9 mouse cellular contexts compared by ENCODE assay signal in genomic region chr11:24076127-24076650, GRCm38 (mm10). TPM values are rescaled to one million over a fixed set of nuclear protein-coding genes. Genes with fewer than 3 reads are reported as not detected.
DNase-seq lines count a peak whose midpoint lies in the region; ATAC-seq lines count a peak whose summit lies in the region.
"Had no signal": no experiment of that assay in that cellular context is flagged by ENCODE, and none has a peak within 500 bp of the region (broad histone marks: within the 10 kb centered on the region; RNA-seq: fewer than 3 reads in every experiment).

No protein-coding gene starts in this region.

- peak overlapping the region; percentile 98 for H3K4me2 ChIP-seq in forebrain, embryonic 14.5 days (ENCODE audit: low read length)
- H3K4me2 ChIP-seq in hindbrain, embryonic 11.5 days (replicated peaks; ENCODE audit: low read depth, low read length) = peak overlapping the region; percentile 97

- WGBS in forebrain, embryonic 14.5 days = under 1% methylated on average over 32 of the region's 32 CpGs
- under 1% methylated on average over 32 of the region's 32 CpGs for WGBS in hindbrain, embryonic 11.5 days

- peak overlapping the region; percentile 100 for H3K9ac ChIP-seq in forebrain, embryonic 14.5 days (ENCODE audit: low read length)
- peak overlapping the region; percentile 83 for H3K9ac ChIP-seq in hindbrain, embryonic 11.5 days (ENCODE audit: low read depth, low read length)

- H3K4me1 ChIP-seq in forebrain, embryonic 14.5 days (ENCODE audit: control insufficient read depth, insufficient read depth, low read length) = peaks cover 14% of the 10 kb centered on the region
- H3K4me1 ChIP-seq in hindbrain, embryonic 11.5 days (replicated peaks; ENCODE audit: control insufficient read depth, insufficient read depth, low read length) = 0 out of 2 replicates have a peak, but pooled peaks cover 2% of the 10 kb centered on the region

- no peaks in the 10 kb centered on the region for H3K9me3 ChIP-seq in forebrain, embryonic 14.5 days (replicated peaks; ENCODE audit: control insufficient read depth, low read length)
- H3K9me3 ChIP-seq in hindbrain, embryonic 11.5 days (ENCODE audit: control insufficient read depth, low read length) = no peaks in the 10 kb centered on the region

- H3K4me3 ChIP-seq in forebrain, embryonic 14.5 days (ENCODE audit: low read depth, low read length) = peak overlapping the region; percentile 91
- H3K4me3 ChIP-seq in hindbrain, embryonic 11.5 days (ENCODE audit: low read depth, low read length) = peak overlapping the region; percentile 87

- DNase-seq in CD8-positive naive resting alpha-beta T cell, adult 2 months (ENCODE audit: low read depth in 2 of 2, low spot score in 2 of 2) = peak; percentile 31 to 44
- peak; percentile 57 for DNase-seq in adrenal gland, postnatal 25 days
- peak; percentile 97 for DNase-seq in forebrain, embryonic 14.5 days (ENCODE audit: low spot score)
- DNase-seq in hindbrain, embryonic 11.5 days (ENCODE audit: low spot score) = peak; percentile 88
- DNase-seq in left cerebral cortex, adult 18-20 months (ENCODE audit: low spot score in 2 of 2) = peak; percentile 73 to 82
- peak; percentile 80 to 81 for DNase-seq in lung, postnatal 4 days
- DNase-seq in retina, embryonic 14.5 days (ENCODE audit: low spot score) = peak; percentile 81
- DNase-seq in thymus, postnatal 36 days = peak; percentile 70 to 79

- H3K36me3 ChIP-seq in forebrain, embryonic 14.5 days (ENCODE audit: control insufficient read depth, insufficient read depth, low read length) = no peaks in the 10 kb centered on the region
- no peaks in the 10 kb centered on the region for H3K36me3 ChIP-seq in hindbrain, embryonic 11.5 days (ENCODE audit: control insufficient read depth, insufficient read depth, low read length)

- no peaks in the 10 kb centered on the region for H3K27me3 ChIP-seq in forebrain, embryonic 14.5 days (replicated peaks; ENCODE audit: control insufficient read depth, insufficient read depth, low read length)
- H3K27me3 ChIP-seq in hindbrain, embryonic 11.5 days (ENCODE audit: control insufficient read depth, insufficient read depth, low read length) = no peaks in the 10 kb centered on the region

- H3K27ac ChIP-seq in forebrain, embryonic 14.5 days (ENCODE audit: low read depth, low read length) = peak overlapping the region; percentile 100
- H3K27ac ChIP-seq in hindbrain, embryonic 11.5 days (ENCODE audit: low read depth, low read length) = peak overlapping the region; percentile 95

- peak; percentile 41 for ATAC-seq in forebrain, embryonic 14.5 days
- ATAC-seq in hindbrain, embryonic 11.5 days (ENCODE audit: low FRiP score) = peak; percentile 6; the same call in 1 of the 2 replicates

RNA-seq across cellular contexts. Expression of gene A830031A19Rik, which starts 1.3 kb away (rescaled TPM):
- total RNA-seq in adrenal gland, postnatal 25 days (2021) = not detected in 2 replicates
- 0.32 and 0.41 TPM in 2 replicates for polyA plus RNA-seq in forebrain, embryonic 14.5 days (2014; fragmentation: Nextera tagmentation; extraction: Ambion mirVana)
- polyA plus RNA-seq in hindbrain, embryonic 11.5 days (2014; fragmentation: Nextera tagmentation; extraction: Ambion mirVana) = not detected in 2 replicates
- 1 to 10 TPM; 1.1 to 1.4 TPM for total RNA-seq in left cerebral cortex, adult 18-20 months (2021)
- total RNA-seq: gastrocnemius, postnatal 36 days had no signal

RNA-seq across cellular contexts. Expression of gene Bcl11a, which starts 1.7 kb away (rescaled TPM):
- total RNA-seq in adrenal gland, postnatal 25 days (2021) = 7.5 and 8.6 TPM in 2 replicates
- polyA plus RNA-seq in forebrain, embryonic 14.5 days (2014; fragmentation: Nextera tagmentation; extraction: Ambion mirVana) = 148 and 174 TPM in 2 replicates
- 66.6 and 71.7 TPM in 2 replicates for polyA plus RNA-seq in hindbrain, embryonic 11.5 days (2014; fragmentation: Nextera tagmentation; extraction: Ambion mirVana)
- 10 to 100 TPM; 87.2 to 93.6 TPM for total RNA-seq in left cerebral cortex, adult 18-20 months (2021)

Comparison
In these comparisons a context has a peak if more than half of its experiments do, and no peak if none do; other contexts are left out.
1. Peak in every context shown above with its lines: DNase-seq, ATAC-seq, H3K4me3 ChIP-seq and H3K27ac ChIP-seq.
2. DNase-seq: peak in every context shown above with its lines; median percentile 97 in forebrain, embryonic 14.5 days; 88 in hindbrain, embryonic 11.5 days; 81 in retina, embryonic 14.5 days; 80 in lung, postnatal 4 days; 78 in left cerebral cortex, adult 18-20 months; 74 in thymus, postnatal 36 days; 57 in adrenal gland, postnatal 25 days; 38 in CD8-positive naive resting alpha-beta T cell, adult 2 months.